Mouse (Mus musculus) liver, adult 2 months (tissue): ENCODE measurements at regions not wholly inside any gene's neighbourhood (a gene's known extent, or its start where the extent isn't known, plus 50 kb on each side); places are given as distances from the start of the nearest gene placed in this dataset.
"Not testable (repeated sequence)": the region's sequence is repeated elsewhere in the genome, so short reads cannot be mapped to it uniquely, and the experiment has no call there.

ENCODE experiments used
- CTCF ChIP-seq: fragments of 200-500 bp; IDR thresholded peaks from 2 replicates; pipeline ENCODE4 v1.5.1; 2011; ENCODE audit warnings: low read depth, low read length, control low read depth
- POLR2A ChIP-seq: fragments of 200-500 bp; IDR thresholded peaks from 2 replicates; pipeline ENCODE4 v1.6.1; 2011; ENCODE audit warnings: low read length, control low read depth; ENCODE audit not compliant: insufficient read depth; ENCODE audit errors: extremely low read depth

- TF ChIP-seq CTCF, POLR2A: not testable (repeated sequence)
These were observed 117.4 kb upstream of the Vrk2 start for GRCm38 (mm10) chr11:26711237-26711636.
